Mouse (Mus musculus): Measurements from ENCODE around the gene Pgm2l1. TPM values are rescaled to one million over a fixed set of nuclear protein-coding genes. Genes with fewer than 3 reads are reported as not detected.

Pgm2l1 gene
- polyA plus RNA-seq, 1 experiment from 2014 or later, result 1.8 TPM

- no peak overlapping the region for H3K4me3 ChIP-seq (replicated peaks)
- DNase-seq (no peak), ATAC-seq (ENCODE audit: low read depth) (no peak)
- no peaks in the 10 kb centered on the region for H3K4me1 ChIP-seq (replicated peaks)
- no peak overlapping the region for H3K9ac ChIP-seq
- H3K27ac ChIP-seq, result no peak overlapping the region
- no peaks in the 10 kb centered on the region for H3K27me3 ChIP-seq
- H3K36me3 ChIP-seq, result peaks cover 13% of the 10 kb centered on the region
- WGBS (ENCODE audit: insufficient replicate concordance), result 91% methylated on average over 3 of the region's 3 CpGs
- no peaks in the 10 kb centered on the region for H3K9me3 ChIP-seq (replicated peaks)
- H3K4me2 ChIP-seq, result no peak overlapping the region
These were observed 96.5 kb downstream of the Pgm2l1 start for GRCm38 (mm10) chr7:100323721-100324120.

GRCm38 (mm10) chr7:100325482-100325881 lies 98.3 kb downstream of the Pgm2l1 start:
- ATAC-seq (ENCODE audit: low read depth) (no peak), DNase-seq (no peak)
- 71% methylated on average over 6 of the region's 6 CpGs for WGBS (ENCODE audit: insufficient replicate concordance)
- Histone ChIP-seq H3K9ac (no peak overlapping the region), H3K9me3 (replicated peaks) (no peaks in the 10 kb centered on the region), H3K4me1 (replicated peaks) (no peaks in the 10 kb centered on the region), H3K4me2 (no peak overlapping the region), H3K36me3 (peaks cover 22% of the 10 kb centered on the region), H3K27me3 (no peaks in the 10 kb centered on the region), H3K27ac (no peak overlapping the region), H3K4me3 (replicated peaks) (no peak overlapping the region)

GRCm38 (mm10) chr7:100327514-100327913 lies 100.3 kb downstream of the Pgm2l1 start:
- DNase-seq, result no peak
- H3K27me3 ChIP-seq, result no peaks in the 10 kb centered on the region
- H3K36me3 ChIP-seq, result peaks cover 38% of the 10 kb centered on the region
- no peaks in the 10 kb centered on the region for H3K4me1 ChIP-seq (replicated peaks)
- ATAC-seq (ENCODE audit: low read depth), result no peak
- no peak overlapping the region for H3K4me3 ChIP-seq (replicated peaks)
- H3K9me3 ChIP-seq (replicated peaks), result no peaks in the 10 kb centered on the region
- 69% methylated on average over 7 of the region's 7 CpGs for WGBS (ENCODE audit: insufficient replicate concordance)
- H3K27ac ChIP-seq, result no peak overlapping the region
- no peak overlapping the region for H3K9ac ChIP-seq
- no peak overlapping the region for H3K4me2 ChIP-seq

Other genes with a start within 250 kb of the Pgm2l1 start
- gene Rnf169, start 246.9 kb upstream of the Pgm2l1 start, polyA plus RNA-seq (2015; fragmentation: Nextera tagmentation; extraction: Ambion mirVana), result 1.2 and 1.3 TPM in 2 replicates
- gene Chrdl2, start 221.2 kb upstream of the Pgm2l1 start, polyA plus RNA-seq (2015; fragmentation: Nextera tagmentation; extraction: Ambion mirVana), result not detected in 2 replicates
- 54.4 and 68.4 TPM in 2 replicates for gene Pold3, start 105.8 kb upstream of the Pgm2l1 start, polyA plus RNA-seq (2015; fragmentation: Nextera tagmentation; extraction: Ambion mirVana)
- 7.0 and 7.2 TPM in 2 replicates for gene Lipt2, start 68.1 kb upstream of the Pgm2l1 start, polyA plus RNA-seq (2015; fragmentation: Nextera tagmentation; extraction: Ambion mirVana)
- gene Kcne3, start 50.9 kb upstream of the Pgm2l1 start, polyA plus RNA-seq (2015; fragmentation: Nextera tagmentation; extraction: Ambion mirVana), result 1.5 TPM in 2 replicates
- 0.76 and 1.3 TPM in 2 replicates for gene P4ha3, start 58.1 kb downstream of the Pgm2l1 start, polyA plus RNA-seq (2015; fragmentation: Nextera tagmentation; extraction: Ambion mirVana)
- gene C2cd3, start 144.8 kb downstream of the Pgm2l1 start, polyA plus RNA-seq (2015; fragmentation: Nextera tagmentation; extraction: Ambion mirVana), result 8.5 and 10.3 TPM in 2 replicates
- gene Ppme1, start 144.9 kb downstream of the Pgm2l1 start, polyA plus RNA-seq (2015; fragmentation: Nextera tagmentation; extraction: Ambion mirVana), result 24.0 and 26.3 TPM in 2 replicates
- not detected in 2 replicates for gene Ucp3, start 245.6 kb downstream of the Pgm2l1 start, polyA plus RNA-seq (2015; fragmentation: Nextera tagmentation; extraction: Ambion mirVana)